Mouse (Mus musculus) heart, embryonic 12.5 days (tissue): ENCODE data around the gene Gm10228. TPM values are rescaled to one million over a fixed set of nuclear protein-coding genes. Genes with fewer than 3 reads are reported as not detected.
"Not testable (repeated sequence)": the region's sequence is repeated elsewhere in the genome, so short reads cannot be mapped to it uniquely, and the experiment has no call there.

Source experiments
- ATAC-seq: fragments of 200-750 bp; cut with Nextera tagmentation; 2 replicates; pipeline ENCODE4 v1.8.0; 2017; ENCODE audit warnings: moderate TSS enrichment, moderate library complexity; ENCODE audit not compliant: insufficient number of reproducible peaks, low FRiP score
- H3K27ac ChIP-seq: fragments of 300-500 bp; sonication (generic); 2 replicates; pipeline ENCODE4 v1.5.1; 2016; ENCODE audit warnings: mild to moderate bottlenecking, moderate library complexity; ENCODE audit not compliant: poor library complexity, severe bottlenecking
- H3K27me3 ChIP-seq: fragments of 300-500 bp; sonication (generic); replicated peaks from 2 replicates; pipeline ENCODE4 v1.6.1; 2016; ENCODE audit warnings: mild to moderate bottlenecking, moderate library complexity
- H3K36me3 ChIP-seq: fragments of 300-500 bp; sonication (generic); 2 replicates; pipeline ENCODE4 v1.6.1; 2016; ENCODE audit warnings: mild to moderate bottlenecking, moderate library complexity
- H3K4me1 ChIP-seq: fragments of 300-500 bp; sonication (generic); replicated peaks from 2 replicates; pipeline ENCODE4 v1.6.1; 2016; ENCODE audit warnings: mild to moderate bottlenecking
- H3K4me2 ChIP-seq: fragments of 300-500 bp; sonication (generic); 2 replicates; pipeline ENCODE4 v1.6.1; 2016; ENCODE audit warnings: mild to moderate bottlenecking, moderate library complexity
- H3K4me3 ChIP-seq: fragments of 300-500 bp; sonication (generic); 2 replicates; pipeline ENCODE4 v1.5.1; 2016; ENCODE audit warnings: mild to moderate bottlenecking
- H3K9ac ChIP-seq: fragments of 300-500 bp; sonication (generic); 2 replicates; pipeline ENCODE4 v1.6.1; 2016; ENCODE audit warnings: mild to moderate bottlenecking, moderate library complexity
- H3K9me3 ChIP-seq: fragments of 300-500 bp; sonication (generic); replicated peaks from 2 replicates; pipeline ENCODE4 v1.6.1; 2016; ENCODE audit warnings: mild to moderate bottlenecking, moderate library complexity
- WGBS: fragments of 180-500 bp; shearing (Covaris S2); methylation state at CpG from one replicate; pipeline ENCODE4 v1.1.7; 2016; 5-methylcytosine and 5-hydroxymethylcytosine counted together
- polyA plus RNA-seq: library from polyadenylated mRNA; unstranded; fragments of >200 nt; fragmentation: Nextera tagmentation; extraction: Ambion mirVana; gene quantifications from 2 replicates; pipeline ENCODE4 v1.2.1, GENCODE M21; 2016

Gene Gm10228
- not detected in 2 replicates for polyA plus RNA-seq

DNA sequence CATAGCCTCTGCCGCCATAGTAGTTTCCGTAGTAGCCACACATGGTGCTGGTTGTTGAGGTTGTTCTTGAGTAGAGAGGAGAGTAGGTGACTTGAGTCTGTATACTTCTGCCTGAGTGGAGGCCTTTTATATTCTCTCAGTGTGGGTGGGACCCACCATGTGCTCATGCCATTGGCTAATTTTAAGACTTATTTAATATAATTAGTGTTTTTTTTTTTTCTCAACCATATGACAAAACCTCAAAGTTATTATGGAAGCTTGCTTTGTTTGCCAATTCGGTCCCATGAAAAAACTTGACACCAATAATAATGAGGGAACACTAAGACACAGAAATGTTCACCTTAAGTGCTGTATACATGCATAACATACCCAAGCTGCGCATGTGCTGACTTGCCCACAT is at the start of gene Gm10228:
Gene Gm10228, minus strand, starts transcription at position 101 of the 400 bp plus-strand sequence.
- not testable (repeated sequence) for H3K36me3 ChIP-seq, H3K27ac ChIP-seq, H3K4me2 ChIP-seq, H3K4me3 ChIP-seq, H3K9me3 ChIP-seq, H3K27me3 ChIP-seq, H3K4me1 ChIP-seq, ATAC-seq, H3K9ac ChIP-seq
- WGBS = 84% methylated on average over 2 of the region's 4 CpGs

DNA sequence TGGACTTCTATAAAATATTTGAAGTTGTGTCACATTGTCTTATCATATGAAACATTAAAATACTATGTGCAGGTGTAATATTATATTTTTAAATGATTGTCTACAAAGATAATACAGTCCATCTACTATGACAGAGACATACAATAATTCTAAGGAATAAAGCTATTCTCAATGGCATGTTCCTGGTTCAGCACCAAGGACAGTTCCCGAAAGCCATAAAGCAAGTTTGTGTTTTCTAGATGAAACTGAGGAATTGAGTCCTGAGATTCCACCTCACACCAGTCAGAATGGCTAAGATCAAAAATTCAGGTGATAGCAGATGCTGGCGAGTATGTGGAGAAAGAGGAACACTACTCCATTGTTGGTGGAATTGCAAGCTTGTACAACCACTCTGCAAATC is 29.8 kb upstream of the Gm10228 start:
- 55% methylated on average over 2 of the region's 2 CpGs for WGBS
- H3K9ac ChIP-seq, H3K4me1 ChIP-seq, H3K9me3 ChIP-seq, H3K4me3 ChIP-seq, ATAC-seq, H3K4me2 ChIP-seq, H3K27me3 ChIP-seq, H3K27ac ChIP-seq, H3K36me3 ChIP-seq: not testable (repeated sequence)

DNA sequence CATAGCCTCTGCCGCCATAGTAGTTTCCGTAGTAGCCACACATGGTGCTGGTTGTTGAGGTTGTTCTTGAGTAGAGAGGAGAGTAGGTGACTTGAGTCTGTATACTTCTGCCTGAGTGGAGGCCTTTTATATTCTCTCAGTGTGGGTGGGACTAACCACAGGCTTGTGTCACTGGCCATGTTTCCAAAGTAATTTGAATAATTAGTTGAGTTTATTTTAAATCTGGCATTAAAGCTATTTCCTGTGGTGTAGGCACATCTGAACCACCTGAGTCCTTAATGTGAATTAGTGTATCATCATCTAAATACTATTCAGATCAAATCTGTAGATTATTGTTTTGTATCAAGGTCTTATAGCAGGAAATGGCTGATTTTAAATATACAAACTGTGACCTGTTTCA is 22.6 kb upstream of the Gm10228 start, which contains the start of gene 1110025L11Rik:
Gene 1110025L11Rik, minus strand, starts transcription at position 101 of the 400 bp plus-strand sequence.
- ATAC-seq, H3K27ac ChIP-seq, H3K9ac ChIP-seq, H3K4me3 ChIP-seq, H3K4me2 ChIP-seq, H3K36me3 ChIP-seq, H3K9me3 ChIP-seq, H3K4me1 ChIP-seq, H3K27me3 ChIP-seq: not testable (repeated sequence)
- WGBS = no CpG with 5 or more reads among the region's 2 CpGs

DNA sequence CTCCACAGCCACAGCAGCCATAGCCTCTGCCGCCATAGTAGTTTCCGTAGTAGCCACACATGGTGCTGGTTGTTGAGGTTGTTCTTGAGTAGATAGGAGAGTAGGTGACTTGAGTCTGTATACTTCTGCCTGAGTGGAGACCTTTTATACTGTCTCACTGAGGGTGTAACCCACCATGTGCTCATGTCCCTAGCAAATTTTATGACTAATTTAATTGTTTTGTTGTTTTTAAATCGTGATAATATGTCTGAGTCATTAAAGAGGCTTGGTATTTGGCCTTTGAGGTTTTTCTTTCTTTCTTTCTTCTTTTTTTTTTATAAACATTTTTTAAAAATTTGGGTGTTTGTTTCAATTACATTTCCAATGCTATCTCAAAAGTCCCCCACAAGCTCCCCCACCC is 6.5 kb upstream of the Gm10228 start, which contains the start of gene Krtap6-5:
Gene Krtap6-5, minus strand, starts transcription at position 101 of the 400 bp plus-strand sequence.
- Histone ChIP-seq H3K36me3 (no peaks in the 10 kb centered on the region), H3K4me2 (no peak within 1 kb of the TSS), H3K4me3 (no peak within 1 kb of the TSS), H3K27ac (no peak within 1 kb of the TSS), H3K4me1 (no peaks in the 10 kb centered on the region), H3K27me3 (no peaks in the 10 kb centered on the region), H3K9ac (no peak within 1 kb of the TSS), H3K9me3 (no peaks in the 10 kb centered on the region; the same call in 1 of the 2 replicates)
- WGBS = 71% methylated on average over 3 of the region's 3 CpGs
- no peak for ATAC-seq

DNA sequence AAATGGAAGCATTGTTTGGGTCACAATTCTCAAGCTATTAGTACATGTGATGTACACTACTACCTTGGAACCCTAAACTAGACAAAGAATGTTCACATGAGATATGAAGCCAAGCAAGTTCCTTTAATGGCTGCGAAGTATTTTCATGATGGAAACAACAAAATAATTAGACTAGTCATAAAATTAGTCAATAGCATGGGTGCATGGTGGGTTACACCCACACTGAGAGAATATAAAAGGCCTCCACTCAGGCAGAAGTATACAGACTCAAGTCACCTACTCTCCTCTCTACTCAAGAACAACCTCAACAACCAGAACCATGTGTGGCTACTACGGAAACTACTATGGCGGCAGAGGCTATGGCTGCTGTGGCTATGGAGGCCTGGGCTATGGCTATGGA is 9.9 kb downstream of the Gm10228 start, which contains the start of gene Krtap6-1:
Gene Krtap6-1, plus strand, starts transcription at position 301 of the 400 bp plus-strand sequence.
- not testable (repeated sequence) for H3K36me3 ChIP-seq, H3K4me3 ChIP-seq, H3K9ac ChIP-seq, ATAC-seq, H3K4me2 ChIP-seq, H3K27me3 ChIP-seq, H3K4me1 ChIP-seq, H3K9me3 ChIP-seq, H3K27ac ChIP-seq
- WGBS = 80% methylated on average over 3 of the region's 3 CpGs

DNA sequence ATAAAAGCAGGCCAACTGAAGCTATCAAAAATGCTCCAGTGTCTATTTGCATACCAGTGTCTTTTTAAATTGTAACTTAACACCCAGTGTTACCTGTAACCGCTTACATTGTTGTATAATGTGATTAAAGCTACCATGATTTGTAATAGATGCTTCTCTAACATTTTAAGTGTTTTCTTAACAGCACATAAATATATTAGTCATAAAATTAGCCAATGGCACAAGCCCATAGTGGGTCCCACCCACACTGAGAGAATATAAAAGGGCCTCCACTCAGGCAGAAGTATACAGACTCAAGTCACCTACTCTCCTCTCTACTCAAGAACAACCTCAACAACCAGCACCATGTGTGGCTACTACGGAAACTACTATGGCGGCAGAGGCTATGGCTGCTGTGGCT is 26.3 kb downstream of the Gm10228 start, which contains the start of gene Gm10229:
Gene Gm10229, plus strand, starts transcription at position 301 of the 400 bp plus-strand sequence.
- H3K9me3 ChIP-seq = not testable (repeated sequence)

DNA sequence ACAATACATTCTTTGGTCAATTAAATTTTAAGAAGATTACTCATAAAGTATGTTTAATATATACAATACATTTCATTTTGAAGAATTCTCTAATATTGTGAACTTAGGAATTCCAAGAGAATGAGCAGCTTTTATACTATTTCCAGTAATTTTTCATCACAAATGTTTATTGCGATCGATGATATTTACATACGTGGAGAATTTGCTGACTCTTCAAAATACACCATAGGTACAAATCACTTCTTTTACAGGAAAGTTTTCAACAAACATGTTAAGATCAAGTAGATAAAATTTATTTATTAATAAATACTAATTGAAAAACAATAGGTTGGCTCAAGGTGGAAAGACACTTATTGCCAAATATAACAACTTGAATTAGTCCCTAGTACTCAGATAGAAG is 27.3 kb downstream of the Gm10228 start:
- ATAC-seq = no peak
- no peak overlapping the region for H3K4me2 ChIP-seq
- no peak overlapping the region for H3K4me3 ChIP-seq
- no peaks in the 10 kb centered on the region for H3K36me3 ChIP-seq
- H3K9ac ChIP-seq = no peak overlapping the region
- no peak overlapping the region for H3K27ac ChIP-seq
- peaks cover 4% of the 10 kb centered on the region; the same call in 1 of the 2 replicates for H3K9me3 ChIP-seq
- H3K27me3 ChIP-seq = no peaks in the 10 kb centered on the region
- 92% methylated on average over 3 of the region's 3 CpGs for WGBS
- no peaks in the 10 kb centered on the region for H3K4me1 ChIP-seq

More for the DNA sequence above, 26.3 kb downstream of the Gm10228 start, which contains the start of gene Gm10229:
- H3K9ac ChIP-seq, H3K27me3 ChIP-seq, H3K4me3 ChIP-seq, H3K4me2 ChIP-seq, H3K36me3 ChIP-seq, H3K27ac ChIP-seq, H3K4me1 ChIP-seq, ATAC-seq: not testable (repeated sequence)
- WGBS = 84% methylated on average over 3 of the region's 3 CpGs

DNA sequence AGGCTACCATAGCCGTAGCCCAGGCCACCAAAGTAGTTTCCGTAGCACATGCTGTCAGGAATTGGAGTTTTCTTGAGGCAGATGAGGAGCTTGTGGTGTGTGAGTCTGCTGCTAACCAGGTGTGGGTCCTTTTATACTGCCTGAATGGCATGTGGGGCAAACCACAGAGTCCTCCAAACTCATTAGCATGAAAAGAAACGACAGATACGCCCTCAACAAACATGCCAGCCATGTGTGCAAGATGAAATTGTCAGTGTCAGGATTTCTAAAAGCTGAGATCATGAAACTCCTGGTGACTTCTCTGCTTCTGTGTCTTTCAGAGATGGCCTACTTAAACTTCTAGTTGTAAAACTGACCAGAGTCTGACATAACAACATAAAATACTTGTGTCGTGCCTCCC is 30.6 kb downstream of the Gm10228 start, which contains the start of gene Krtap22-2:
Gene Krtap22-2, minus strand, starts transcription at position 101 of the 400 bp plus-strand sequence.
- Histone ChIP-seq H3K27me3 (no peaks in the 10 kb centered on the region), H3K9me3 (peaks cover 4% of the 10 kb centered on the region; the same call in 1 of the 2 replicates), H3K4me3 (no peak within 1 kb of the TSS), H3K36me3 (no peaks in the 10 kb centered on the region), H3K4me2 (no peak within 1 kb of the TSS), H3K27ac (no peak within 1 kb of the TSS), H3K9ac (no peak within 1 kb of the TSS), H3K4me1 (no peaks in the 10 kb centered on the region)
- ATAC-seq = no peak
- WGBS = 77% methylated on average over 5 of the region's 5 CpGs

Other genes starting within 250 kb of the Gm10228 start
- not detected in 2 replicates for gene Gm20741, start 229.3 kb downstream of the Gm10228 start, polyA plus RNA-seq
- gene Krtap15, start 221.3 kb downstream of the Gm10228 start, polyA plus RNA-seq = not detected in 2 replicates
- not detected in 2 replicates for gene Krtap14, start 215.3 kb downstream of the Gm10228 start, polyA plus RNA-seq
- gene Krtap19-1, start 172.1 kb downstream of the Gm10228 start, polyA plus RNA-seq = not detected in 2 replicates
- gene Krtap19-2, start 167.2 kb downstream of the Gm10228 start, polyA plus RNA-seq = not detected in 2 replicates
- gene Krtap19-3, start 163.4 kb downstream of the Gm10228 start, polyA plus RNA-seq = not detected in 2 replicates
- not detected in 2 replicates for gene Krtap19-4, start 156.4 kb downstream of the Gm10228 start, polyA plus RNA-seq
- not detected in 2 replicates for gene Krtap19-5, start 145.0 kb downstream of the Gm10228 start, polyA plus RNA-seq
- gene Krtap19-9b, start 109.2 kb downstream of the Gm10228 start, polyA plus RNA-seq = not detected in 2 replicates
- gene Krtap16-3, start 78.6 kb downstream of the Gm10228 start, polyA plus RNA-seq = not detected in 2 replicates
- not detected in 2 replicates for gene Krtap22-2, start 30.7 kb downstream of the Gm10228 start, polyA plus RNA-seq
- gene Gm10229, start 26.2 kb downstream of the Gm10228 start, polyA plus RNA-seq = not detected in 2 replicates
- gene Krtap6-1, start 9.8 kb downstream of the Gm10228 start, polyA plus RNA-seq = not detected in 2 replicates
- not detected in 2 replicates for gene Krtap6-5, start 6.4 kb upstream of the Gm10228 start, polyA plus RNA-seq
- gene 1110025L11Rik, start 22.5 kb upstream of the Gm10228 start, polyA plus RNA-seq = not detected in 2 replicates
- not detected in 2 replicates for gene Krtap6-3, start 42.5 kb upstream of the Gm10228 start, polyA plus RNA-seq
- gene Gm6358, start 99.4 kb upstream of the Gm10228 start, polyA plus RNA-seq = not detected in 2 replicates
- gene Gm10061, start 109.6 kb upstream of the Gm10228 start, polyA plus RNA-seq = not detected in 2 replicates
- gene Gm9789, start 116.5 kb upstream of the Gm10228 start, polyA plus RNA-seq = not detected in 2 replicates
- not detected in 2 replicates for gene Gm7735, start 128.0 kb upstream of the Gm10228 start, polyA plus RNA-seq
- gene 1110057P08Rik, start 133.3 kb upstream of the Gm10228 start, polyA plus RNA-seq = not detected in 2 replicates
- gene Krtap20-2, start 164.4 kb upstream of the Gm10228 start, polyA plus RNA-seq = not detected in 2 replicates